Mouse (Mus musculus) thymus, postnatal 0 days (tissue): ENCODE measurements around the gene Mmp27. TPM values are rescaled to one million over a fixed set of nuclear protein-coding genes. Genes with fewer than 3 reads are reported as not detected.

ENCODE experiments used
- DNase-seq: peaks from one replicate; pipeline ENCODE4 v3.0.0-alpha.2; 2015; ENCODE audit warnings: low spot score
- polyA plus RNA-seq: library from polyadenylated mRNA; unstranded; fragments of >200 nt; fragmentation: Nextera tagmentation; extraction: Ambion mirVana; gene quantifications from 2 replicates; pipeline ENCODE4 v1.2.1, GENCODE M21; 2015

Gene Mmp27
- polyA plus RNA-seq, 1 experiment from 2014 or later, result 0.34 TPM

- peak; percentile 63 for DNase-seq
These were observed 32.0 kb downstream of the Mmp27 start for GRCm38 (mm10) chr9:7602982-7603742.

- DNase-seq, result no peak
These were observed 32.8 kb downstream of the Mmp27 start for GRCm38 (mm10) chr9:7604005-7604404.

GRCm38 (mm10) chr9:7605638-7606037 is 34.4 kb downstream of the Mmp27 start:
- no peak for DNase-seq

- DNase-seq, result no peak
These were observed 51.4 kb downstream of the Mmp27 start for GRCm38 (mm10) chr9:7622582-7622981.

GRCm38 (mm10) chr9:7627931-7628330 is 56.7 kb downstream of the Mmp27 start, which contains the start of gene Mmp20:
Mmp20 (plus strand) TSS chr9:7628231.
- DNase-seq, result no peak

Other genes with a start within 250 kb of the Mmp27 start
- gene Mmp12, start 227.0 kb upstream of the Mmp27 start, polyA plus RNA-seq, result 1.0 TPM in 2 replicates
- gene Mmp1b, start 183.3 kb upstream of the Mmp27 start, polyA plus RNA-seq, result not detected in 2 replicates
- 0.18 and 0.26 TPM in 2 replicates for gene Mmp3, start 125.6 kb upstream of the Mmp27 start, polyA plus RNA-seq
- gene Mmp10, start 69.0 kb upstream of the Mmp27 start, polyA plus RNA-seq, result 0.13 TPM in 1 of 2 replicates, not detected in the other
- gene Mmp8, start 12.9 kb upstream of the Mmp27 start, polyA plus RNA-seq, result 0.31 and 0.55 TPM in 2 replicates
- 0.08 TPM in 2 replicates for gene Mmp20, start 56.8 kb downstream of the Mmp27 start, polyA plus RNA-seq
- 0.38 and 0.90 TPM in 2 replicates for gene Mmp7, start 120.7 kb downstream of the Mmp27 start, polyA plus RNA-seq
- 114 and 125 TPM in 2 replicates for gene Tmem123, start 192.6 kb downstream of the Mmp27 start, polyA plus RNA-seq